Mouse (Mus musculus) embryonic fibroblast, embryonic 13.5 days (primary cell): ENCODE measurements around the gene Gpd1.

ENCODE experiments used
- CTCF ChIP-seq: IDR thresholded peaks from 2 replicates; pipeline ENCODE4 v1.5.1; 2011; ENCODE audit warnings: mild to moderate bottlenecking, control low read depth, low read length, moderate library complexity, borderline replicate concordance; ENCODE audit not compliant: insufficient read depth
- POLR2A ChIP-seq: IDR thresholded peaks from 2 replicates; pipeline ENCODE4 v1.6.1; 2011; ENCODE audit warnings: low read depth, mild to moderate bottlenecking, control low read depth, low read length, moderate library complexity

- TF ChIP-seq POLR2A (no peak), CTCF (no peak)
These were observed 6.8 kb upstream of the Gpd1 start for GRCm38 (mm10) chr15:99710221-99711190.
